Mouse (Mus musculus) induced T-regulatory cell, adult 2 months (primary cell): ENCODE measurements around the gene Nmt1.

ENCODE experiments used
- DNase-seq: peaks from one replicate; pipeline ENCODE4 v3.0.0-alpha.2; 2012; ENCODE audit warnings: low read depth

Nmt1 gene

GRCm38 (mm10) chr11:103005254-103005981 lies 22.6 kb upstream of the Nmt1 start:
- no peak for DNase-seq

GRCm38 (mm10) chr11:103006286-103007000 lies 21.5 kb upstream of the Nmt1 start:
- no peak for DNase-seq

DNA sequence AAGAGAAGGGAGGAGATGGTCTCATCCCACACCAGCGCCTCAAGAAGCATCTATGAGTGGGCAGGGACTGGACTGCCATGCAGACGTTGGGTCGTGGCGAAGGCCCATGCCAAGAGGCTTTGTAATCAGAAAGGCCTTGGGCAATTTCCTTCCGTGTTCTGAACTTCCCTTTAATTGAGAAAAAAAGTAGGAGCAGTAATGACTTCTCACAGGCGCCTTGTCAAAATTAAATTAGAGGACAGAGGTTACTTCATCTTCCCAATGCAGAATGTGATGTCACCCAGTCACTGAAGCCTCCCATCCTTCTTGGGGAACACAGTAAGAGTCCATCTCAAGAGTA lies 21.0 kb upstream of the Nmt1 start:
- DNase-seq = no peak

GRCm38 (mm10) chr11:103008558-103008957 lies 19.4 kb upstream of the Nmt1 start:
- DNase-seq = no peak

DNA sequence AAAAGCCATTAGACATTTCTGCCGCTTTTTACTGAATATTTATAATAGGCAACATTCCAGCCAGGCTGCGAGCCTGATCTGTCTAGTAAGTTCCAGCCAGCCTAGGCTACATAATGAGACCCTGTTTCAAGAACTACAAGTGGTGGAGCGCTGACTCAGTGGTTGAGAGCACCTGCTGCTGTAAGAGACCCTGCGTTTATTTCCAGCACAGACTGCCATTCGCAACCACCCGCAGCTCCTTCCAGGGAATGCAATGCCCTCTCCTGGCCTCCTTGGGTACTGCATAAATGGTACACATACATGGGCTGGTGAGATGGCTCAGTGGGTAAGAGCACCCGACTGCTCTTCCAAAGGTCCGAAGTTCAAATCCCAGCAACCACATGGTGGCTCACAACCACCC lies 18.8 kb upstream of the Nmt1 start:
- DNase-seq = peak; percentile 66

DNA sequence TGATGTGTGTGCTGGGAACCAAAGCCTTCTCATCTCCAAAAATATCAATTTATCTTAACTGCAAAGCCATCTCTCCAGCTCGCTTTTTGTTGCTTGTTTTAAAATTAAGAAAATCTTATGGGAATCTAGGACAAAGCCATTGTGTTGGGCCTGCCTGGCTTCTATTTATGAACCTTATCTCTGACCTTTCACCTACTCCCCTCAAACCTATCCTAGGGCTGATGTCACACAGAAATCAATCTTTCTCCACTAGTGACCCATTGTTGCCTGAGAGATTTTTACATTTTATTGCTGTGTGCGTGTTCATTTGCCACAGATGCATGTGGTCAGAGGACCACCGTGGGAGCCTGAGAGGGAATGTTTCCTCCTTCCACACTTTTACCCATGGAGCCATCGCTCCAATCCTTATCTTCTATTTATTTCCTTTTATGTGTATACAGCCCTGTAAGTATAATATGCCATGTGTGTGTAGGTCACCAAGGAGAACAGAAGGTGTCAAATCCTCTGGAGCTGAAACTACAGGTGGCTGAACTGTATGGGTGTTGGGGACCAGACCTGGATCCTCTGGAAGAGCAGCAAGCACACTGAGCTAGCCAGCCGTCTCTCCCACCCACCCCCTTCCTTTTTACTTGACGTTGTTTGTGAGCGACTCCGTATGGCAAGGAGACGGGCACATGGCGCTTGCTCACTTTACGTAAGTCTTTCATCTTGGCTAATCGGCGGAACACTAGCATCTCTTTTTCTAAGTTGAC lies 17.4 kb upstream of the Nmt1 start:
- DNase-seq = no peak

GRCm38 (mm10) chr11:103011206-103011497 lies 16.8 kb upstream of the Nmt1 start:
- DNase-seq = no peak

- peak; percentile 51 for DNase-seq
Measured at GRCm38 (mm10) chr11:103015881-103016825, 11.8 kb upstream of the Nmt1 start.

- peak; percentile 94 for DNase-seq
Measured at GRCm38 (mm10) chr11:103016930-103017329, 11.1 kb upstream of the Nmt1 start.

DNA sequence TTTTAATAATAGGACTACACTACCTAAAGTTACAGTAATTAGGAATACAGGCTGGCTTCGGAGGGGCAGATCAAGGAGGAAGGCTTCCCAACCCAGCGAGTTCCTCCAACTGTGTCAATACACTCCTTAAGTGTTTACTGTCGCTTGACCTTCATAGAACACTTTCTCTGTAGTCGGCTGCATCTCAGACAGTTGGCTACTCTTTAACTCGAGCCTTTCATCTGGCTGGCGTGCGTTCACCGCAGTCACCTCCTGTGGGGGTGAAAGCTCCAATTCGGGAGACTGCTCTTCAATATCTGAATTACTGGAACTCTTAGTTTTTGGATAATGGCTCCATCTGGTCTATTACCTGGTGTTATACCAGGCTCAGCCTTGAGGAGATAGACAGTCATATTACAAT lies 10.3 kb upstream of the Nmt1 start:
- DNase-seq = no peak

GRCm38 (mm10) chr11:103018860-103019259 lies 9.1 kb upstream of the Nmt1 start:
- no peak for DNase-seq

GRCm38 (mm10) chr11:103019325-103019724 lies 8.7 kb upstream of the Nmt1 start:
- DNase-seq = no peak

- no peak for DNase-seq
Measured at GRCm38 (mm10) chr11:103020713-103021335, 7.2 kb upstream of the Nmt1 start.

DNA sequence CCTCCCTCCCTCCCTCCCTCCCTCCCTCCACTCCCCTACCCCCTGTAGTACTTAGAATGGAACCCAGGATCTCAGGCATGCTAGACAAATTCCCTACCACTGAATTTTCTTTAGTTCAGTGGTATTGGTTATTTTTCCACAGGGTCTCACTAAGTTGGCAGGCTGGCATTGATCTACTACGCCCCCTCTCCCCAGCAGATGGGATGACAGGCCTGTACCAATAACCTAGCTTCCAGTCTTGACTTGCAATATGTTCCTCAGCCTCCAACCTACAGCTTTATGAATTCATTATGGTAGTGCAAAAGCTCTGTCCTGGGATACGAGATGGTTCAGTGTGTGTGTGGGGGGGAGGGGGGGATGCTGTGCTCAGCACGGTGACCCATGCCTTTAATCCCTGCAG lies 4.0 kb upstream of the Nmt1 start:
- DNase-seq = no peak

DNA sequence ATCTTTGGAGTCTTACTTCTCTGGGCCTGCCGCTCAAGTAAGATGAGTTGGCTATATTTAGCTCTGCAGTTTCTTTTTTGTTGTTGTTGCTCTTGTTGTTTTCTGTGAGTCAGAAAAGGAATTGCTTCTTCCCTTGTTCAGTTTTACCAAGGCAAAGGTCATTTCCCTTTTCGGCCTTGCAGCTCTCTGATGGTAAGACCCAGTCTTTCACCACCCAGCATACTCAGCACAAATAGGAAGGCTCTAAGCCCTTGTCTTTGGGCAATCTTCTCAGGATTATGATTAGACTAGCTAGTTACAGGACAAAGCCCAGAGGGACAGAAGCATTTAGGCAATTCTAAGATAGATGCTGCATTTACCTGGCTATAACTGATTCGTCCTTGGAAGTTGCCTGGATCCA lies 1.1 kb upstream of the Nmt1 start:
- no peak for DNase-seq

DNA sequence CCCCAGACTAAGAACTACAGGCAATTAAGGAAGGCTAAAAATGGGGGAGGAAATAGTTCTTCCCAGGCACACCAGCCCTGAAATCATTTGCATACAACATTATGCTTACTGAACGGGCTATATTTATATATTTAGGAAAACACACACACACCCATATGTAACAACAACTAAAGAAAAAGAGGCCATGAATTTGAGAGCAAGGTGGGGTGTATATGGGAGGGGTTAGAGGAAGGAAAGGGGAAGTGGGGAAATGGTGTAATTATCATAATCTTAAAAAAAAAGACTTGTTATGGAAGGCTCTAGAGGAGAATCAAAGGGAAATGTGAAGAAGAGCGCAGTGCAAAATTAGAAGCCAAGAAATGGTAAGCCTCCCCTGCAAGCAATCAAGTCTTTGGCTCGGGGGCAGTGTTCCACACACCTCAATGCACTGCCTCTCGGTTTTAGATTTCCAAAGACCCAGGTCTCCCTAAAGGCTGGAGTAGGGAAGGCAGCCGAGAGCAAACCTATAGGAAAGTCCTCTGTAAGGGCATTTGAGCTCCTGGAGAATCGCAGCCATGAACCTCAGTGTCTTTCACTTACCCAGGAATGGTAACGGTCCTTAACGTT lies 317 bp upstream of the Nmt1 start:
- no peak for DNase-seq

DNA sequence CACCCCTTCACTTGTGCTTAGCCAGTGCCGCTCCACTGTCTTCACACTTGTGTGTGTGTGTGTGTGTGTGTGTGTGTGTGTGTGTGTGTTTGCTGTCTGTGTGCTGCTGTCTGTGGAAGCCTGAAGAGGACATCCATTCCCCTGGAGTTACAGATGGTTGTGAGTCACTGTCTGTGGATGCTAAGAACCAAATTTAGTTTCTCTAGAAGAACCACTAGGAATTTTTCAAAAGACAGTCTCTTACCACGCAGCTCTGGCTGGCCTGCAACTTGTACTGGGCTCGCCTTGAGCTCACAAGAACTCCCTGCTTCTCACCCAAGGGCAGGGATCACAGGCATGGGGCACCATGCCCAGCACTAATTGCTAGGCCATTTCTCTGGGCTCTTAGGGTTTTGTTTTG lies 5.0 kb downstream of the Nmt1 start:
- no peak for DNase-seq

DNA sequence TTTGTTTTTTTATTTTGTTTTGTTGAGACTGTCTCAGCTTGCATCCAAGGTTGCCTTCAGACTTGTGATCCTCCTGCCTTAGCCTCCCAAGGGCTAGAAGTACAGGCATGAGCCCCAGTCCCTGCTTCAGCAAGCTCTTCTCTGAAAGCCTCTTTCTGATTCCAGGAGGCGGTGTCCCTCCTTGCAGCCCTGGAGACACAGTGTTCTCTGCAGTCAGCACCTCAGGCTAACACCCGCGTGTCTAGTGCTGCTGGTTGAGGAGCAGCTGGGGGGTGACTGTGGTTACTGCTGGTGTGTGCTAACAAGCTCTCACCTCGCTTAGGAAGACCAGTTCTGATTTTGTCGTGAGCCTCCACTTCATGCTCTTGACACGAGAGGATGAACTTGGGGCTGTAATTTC lies 7.0 kb downstream of the Nmt1 start:
- DNase-seq = no peak

GRCm38 (mm10) chr11:103036881-103037465 lies 9.0 kb downstream of the Nmt1 start:
- no peak for DNase-seq

GRCm38 (mm10) chr11:103038037-103038436 lies 10.0 kb downstream of the Nmt1 start:
- DNase-seq = no peak

- DNase-seq = no peak
Measured at GRCm38 (mm10) chr11:103042828-103043227, 14.8 kb downstream of the Nmt1 start.
